Mouse (Mus musculus) CH12F3 (cell line): ENCODE results near the gene Sptlc3.

Experiments
- in situ Hi-C: fragments of 300-500 bp; cut with MboI; formaldehyde crosslinking; loops from 2 replicates; pipeline ENCODE4 v1.14.3; 2020; ENCODE audit warnings: low sequenced_read_pairs

The Sptlc3 gene

GRCm38 (mm10) chr2:139629653-139630052 is 135.9 kb downstream of the Sptlc3 start:
- in situ Hi-C loops = no loop called here

GRCm38 (mm10) chr2:139634506-139634905 is 140.8 kb downstream of the Sptlc3 start:
- in situ Hi-C loops = no loop called here

GRCm38 (mm10) chr2:139637861-139638260 is 144.1 kb downstream of the Sptlc3 start:
- in situ Hi-C loops = no loop called here

- in situ Hi-C loops = no loop called here
These were observed 148.2 kb downstream of the Sptlc3 start for GRCm38 (mm10) chr2:139641757-139642385.

GRCm38 (mm10) chr2:139649518-139649917 is 155.8 kb downstream of the Sptlc3 start:
- in situ Hi-C loops = no loop called here

GRCm38 (mm10) chr2:139656750-139657149 is 163.0 kb downstream of the Sptlc3 start:
- in situ Hi-C loops = no loop called here

- in situ Hi-C loops = no loop called here
These were observed 178.1 kb downstream of the Sptlc3 start for GRCm38 (mm10) chr2:139671838-139672237.

- in situ Hi-C loops = no loop called here
These were observed 178.7 kb downstream of the Sptlc3 start for GRCm38 (mm10) chr2:139672371-139672770.

GRCm38 (mm10) chr2:139677065-139677762 is 183.5 kb downstream of the Sptlc3 start:
- in situ Hi-C loops = no loop called here

GRCm38 (mm10) chr2:139677809-139678274 is 184.1 kb downstream of the Sptlc3 start, which contains the start of gene Ism1:
Gene Ism1, plus strand, starts transcription at chr2:139678178.
- in situ Hi-C loops = no loop called here

GRCm38 (mm10) chr2:139678275-139679140 is 184.8 kb downstream of the Sptlc3 start:
- in situ Hi-C loops = no loop called here

GRCm38 (mm10) chr2:139682540-139682939 is 188.8 kb downstream of the Sptlc3 start:
- in situ Hi-C loops = no loop called here
